ENCODE assay signal across 8 mouse cellular contexts in the genomic region with DNA sequence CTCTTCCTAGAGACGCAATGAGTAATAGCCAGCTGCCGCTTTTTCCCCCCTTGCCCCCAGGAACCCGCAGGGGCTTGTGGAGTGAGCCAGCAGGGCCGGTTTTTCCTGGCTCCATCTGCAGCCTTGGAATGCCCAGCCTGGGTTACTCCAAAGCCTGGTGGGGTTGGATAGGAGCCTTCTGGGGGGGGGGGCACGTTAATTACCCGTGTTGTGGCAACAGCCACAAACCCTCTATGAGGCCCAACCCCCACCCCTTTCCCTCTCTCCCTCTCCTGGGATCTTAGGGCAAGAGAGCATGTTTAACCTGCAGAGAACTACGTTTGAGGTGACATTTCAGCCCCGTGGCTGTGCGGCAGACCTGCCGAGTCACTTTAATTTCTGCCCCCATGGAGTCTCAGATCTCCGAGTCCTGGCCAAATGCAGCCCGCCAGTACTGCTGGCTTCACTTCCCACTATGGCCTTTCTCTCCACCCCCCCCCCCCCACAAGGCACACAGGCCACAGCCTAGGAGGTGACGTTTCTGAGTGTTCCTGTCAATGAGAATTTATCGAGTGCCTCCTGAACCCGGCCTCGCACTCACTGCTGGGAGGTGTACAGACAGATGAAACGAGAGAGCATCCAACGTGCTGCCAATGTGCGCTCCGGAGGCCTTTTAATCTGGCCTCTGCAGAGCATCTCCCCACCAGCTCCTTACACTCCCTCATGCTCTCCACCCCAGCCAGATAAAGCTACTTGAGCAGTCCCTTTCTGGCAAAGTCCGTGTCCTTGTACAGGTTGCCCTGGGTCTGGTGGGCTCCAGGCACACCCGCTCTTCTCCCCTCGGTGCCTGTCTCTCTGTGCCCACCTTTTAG. TPM values are rescaled to one million over a fixed set of nuclear protein-coding genes. Genes with fewer than 3 reads are reported as not detected.
DNase-seq lines count a peak whose midpoint lies in the region; ATAC-seq and TF ChIP-seq lines count a peak whose summit lies in the region.

No protein-coding gene starts in this region.

- no peaks in the 10 kb centered on the region for H3K36me3 ChIP-seq in heart, embryonic 14.5 days (ENCODE audit: control insufficient read depth, insufficient read depth, low read length)
- H3K36me3 ChIP-seq in forebrain, embryonic 16.5 days (ENCODE audit: control insufficient read depth, insufficient read depth), result no peaks in the 10 kb centered on the region
- no peaks in the 10 kb centered on the region for H3K36me3 ChIP-seq in limb, embryonic 11.5 days (ENCODE audit: control insufficient read depth, insufficient read depth, low read length)

- H3K4me1 ChIP-seq in heart, embryonic 14.5 days (ENCODE audit: control insufficient read depth in 2 of 2, insufficient read depth in 2 of 2, low read length in 2 of 2), result peaks cover 42 to 80% of the 10 kb centered on the region in 2 experiments
- peaks cover 9% of the 10 kb centered on the region for H3K4me1 ChIP-seq in bone marrow, adult 2 months (ENCODE audit: control insufficient read depth, insufficient read depth, low read length)
- peaks cover 71% of the 10 kb centered on the region for H3K4me1 ChIP-seq in forebrain, embryonic 16.5 days (replicated peaks; ENCODE audit: control insufficient read depth, insufficient read depth, low read length)
- peaks cover 74% of the 10 kb centered on the region for H3K4me1 ChIP-seq in limb, embryonic 11.5 days (ENCODE audit: control insufficient read depth, insufficient read depth, low read length)
- H3K4me1 ChIP-seq in olfactory bulb, adult 2 months (ENCODE audit: control insufficient read depth, insufficient read depth, low read length), result peaks cover 66% of the 10 kb centered on the region

- H3K9me3 ChIP-seq in heart, embryonic 14.5 days (ENCODE audit: control insufficient read depth, low read length), result no peaks in the 10 kb centered on the region
- H3K9me3 ChIP-seq in forebrain, embryonic 16.5 days (ENCODE audit: control insufficient read depth, low read length), result no peaks in the 10 kb centered on the region
- H3K9me3 ChIP-seq in limb, embryonic 11.5 days (ENCODE audit: control insufficient read depth, low read length), result no peaks in the 10 kb centered on the region

- 29% methylated on average over 23 of the region's 23 CpGs for WGBS in heart, embryonic 14.5 days
- 10% methylated on average over 23 of the region's 23 CpGs for WGBS in bone marrow, adult 2 months
- WGBS in forebrain, embryonic 16.5 days, result 30% methylated on average over 23 of the region's 23 CpGs
- WGBS in limb, embryonic 11.5 days, result 18% methylated on average over 23 of the region's 23 CpGs
- 38% methylated on average over 23 of the region's 23 CpGs for WGBS in olfactory bulb, adult 2 months

- no peak for DNase-seq in heart, adult 8-10 months (ENCODE audit: low spot score)
- peak; percentile 53 for DNase-seq in limb, embryonic 11.5 days (ENCODE audit: low spot score)
- DNase-seq in left cerebral cortex, postnatal 14 days (ENCODE audit: low spot score in 2 of 2), result no peak
- no peak for DNase-seq in T-cell, adult 2 months (ENCODE audit: low spot score)

- no peak overlapping the region for H3K4me3 ChIP-seq in heart, embryonic 14.5 days (ENCODE audit: control insufficient read depth in 1 of 2, insufficient read depth in 1 of 2, low read depth in 1 of 2, low read length in 2 of 2)
- H3K4me3 ChIP-seq in bone marrow, adult 2 months (replicated peaks; ENCODE audit: control insufficient read depth, low read depth, low read length), result peak overlapping the region; percentile 70
- H3K4me3 ChIP-seq in forebrain, embryonic 16.5 days (replicated peaks; ENCODE audit: low read length), result peak overlapping the region; percentile 64
- H3K4me3 ChIP-seq in limb, embryonic 11.5 days (ENCODE audit: low read depth, low read length), result no peak overlapping the region
- no peak overlapping the region for H3K4me3 ChIP-seq in olfactory bulb, adult 2 months (ENCODE audit: insufficient read depth, low read depth, low read length)

- peak overlapping the region; percentile 96 for H3K4me2 ChIP-seq in heart, embryonic 14.5 days (ENCODE audit: low read length)
- peak overlapping the region; percentile 99 for H3K4me2 ChIP-seq in forebrain, embryonic 16.5 days (ENCODE audit: low read length)
- H3K4me2 ChIP-seq in limb, embryonic 11.5 days (ENCODE audit: low read depth, severe bottlenecking), result peak overlapping the region; percentile 96; the same call in 1 of the 2 replicates

- H3K9ac ChIP-seq in heart, embryonic 14.5 days (ENCODE audit: low read length), result peak overlapping the region; percentile 89
- H3K9ac ChIP-seq in forebrain, embryonic 16.5 days (replicated peaks; ENCODE audit: low read depth, low read length), result peak overlapping the region; percentile 95
- peak overlapping the region; percentile 14; the same call in 1 of the 2 replicates for H3K9ac ChIP-seq in limb, embryonic 11.5 days (ENCODE audit: low read length)

- peak overlapping the region; percentile 17 to 97 for H3K27ac ChIP-seq in heart, embryonic 14.5 days (replicated peaks in 1 of 2; ENCODE audit: control insufficient read depth in 1 of 2, insufficient read depth in 1 of 2, low read depth in 2 of 2, low read length in 2 of 2)
- peak overlapping the region; percentile 90 for H3K27ac ChIP-seq in bone marrow, adult 2 months (ENCODE audit: control insufficient read depth, insufficient read depth, low read depth, low read length, poor library complexity)
- peak overlapping the region; percentile 100 for H3K27ac ChIP-seq in forebrain, embryonic 16.5 days (ENCODE audit: low read length)
- H3K27ac ChIP-seq in limb, embryonic 11.5 days (replicated peaks; ENCODE audit: low read depth, low read length), result peak overlapping the region; percentile 77
- peak overlapping the region; percentile 96 for H3K27ac ChIP-seq in olfactory bulb, adult 2 months (ENCODE audit: insufficient read depth, low read depth, low read length)

- no peak for TF ChIP-seq CTCF in bone marrow, adult 2 months (IDR thresholded peaks at IDR 0.05; ENCODE audit: control insufficient read depth, insufficient read depth, low read length)
- TF ChIP-seq CTCF in olfactory bulb, adult 2 months (IDR thresholded peaks at IDR 0.05; ENCODE audit: insufficient read depth, low read depth, low read length), result no peak

- TF ChIP-seq POLR2A in bone marrow, adult 2 months (IDR thresholded peaks at IDR 0.05; ENCODE audit: borderline replicate concordance, control insufficient read depth, low read depth, low read length), result no peak
- no peak for TF ChIP-seq POLR2A in olfactory bulb, adult 2 months (IDR thresholded peaks at IDR 0.05; ENCODE audit: insufficient read depth, low read depth, low read length)

- no peaks in the 10 kb centered on the region for H3K27me3 ChIP-seq in heart, embryonic 14.5 days (ENCODE audit: control insufficient read depth, insufficient read depth, low read length)
- H3K27me3 ChIP-seq in forebrain, embryonic 16.5 days (replicated peaks; ENCODE audit: control insufficient read depth, insufficient read depth, low read length), result no peaks in the 10 kb centered on the region
- H3K27me3 ChIP-seq in limb, embryonic 11.5 days (ENCODE audit: control insufficient read depth, insufficient read depth, low read length), result no peaks in the 10 kb centered on the region

- no peak for ATAC-seq in heart, embryonic 14.5 days (ENCODE audit: insufficient number of reproducible peaks, insufficient read depth, low FRiP score, low read depth)
- ATAC-seq in forebrain, embryonic 16.5 days, result no peak
- no peak for ATAC-seq in limb, embryonic 11.5 days (ENCODE audit: insufficient number of reproducible peaks, low FRiP score, low TSS enrichment, low read depth)

- intact Hi-C loops in left cerebral cortex, postnatal 14 days (cut with DNase I), result loop anchor here (5.0 kb wide), 2 partner anchors 223 to 253 kb away; no protein-coding TSS in a partner anchor

RNA-seq across cellular contexts. Expression of gene Gins2, which starts 49.1 kb away (rescaled TPM):
- polyA plus RNA-seq in heart, embryonic 14.5 days (2014; fragmentation: Nextera tagmentation; extraction: Ambion mirVana), result 51.1 and 60.6 TPM in 2 replicates
- 1 to 10 TPM in 3 of 4 experiments, under 1 TPM in 1; 0.98 to 1.7 (median 1.7) TPM for total RNA-seq in heart, adult 8-10 months (2022)
- polyA plus RNA-seq in bone marrow, adult 2 months (2011; ENCODE audit: insufficient read depth, insufficient read length, low replicate concordance, missing spikeins), result 14.7 and 20.0 TPM in 2 replicates
- 23.1 and 24.3 TPM in 2 replicates for polyA plus RNA-seq in forebrain, embryonic 16.5 days (2015; fragmentation: Nextera tagmentation; extraction: Ambion mirVana)
- 130 and 132 TPM in 2 replicates for polyA plus RNA-seq in limb, embryonic 11.5 days (2014; fragmentation: Nextera tagmentation; extraction: Ambion mirVana)
- not detected in 2 replicates for polyA plus RNA-seq in olfactory bulb, adult 2 months (2012; ENCODE audit: insufficient read depth, insufficient read length, low replicate concordance, missing spikeins)
- total RNA-seq in left cerebral cortex, postnatal 14 days (2021), result 1 to 10 TPM; 1.2 to 1.4 TPM

Comparison
In these comparisons a context has a peak if more than half of its experiments do, and no peak if none do; other contexts are left out.
1. H3K4me3 ChIP-seq: peak in bone marrow, adult 2 months (single experiment) and forebrain, embryonic 16.5 days (single experiment); none in heart, embryonic 14.5 days (0 of 2), limb, embryonic 11.5 days (single experiment) and olfactory bulb, adult 2 months (single experiment).
2. H3K9ac ChIP-seq: peak in every context shown above with its lines; median percentile 95 in forebrain, embryonic 16.5 days; 89 in heart, embryonic 14.5 days; 14 in limb, embryonic 11.5 days.
3. RNA of gene Gins2, which starts 49.1 kb away (polyA plus RNA-seq): 130 to 132 TPM in limb, embryonic 11.5 days, 51.1 to 60.6 TPM in heart, embryonic 14.5 days, 23.1 to 24.3 TPM in forebrain, embryonic 16.5 days and 14.7 to 20.0 TPM in bone marrow, adult 2 months; not detected in olfactory bulb, adult 2 months; every median in the first group is over 10 times any median in the second.
4. Peak in every context shown above with its lines, with median percentiles within 50 percentile points of each other: H3K27ac ChIP-seq and H3K4me2 ChIP-seq.